Mouse (Mus musculus) C2C12 (cell line): ENCODE data around the gene Pknox1.

ENCODE experiments used
- CTCF ChIP-seq: IDR thresholded peaks from one replicate; pipeline ENCODE4 v1.5.1; 2011; ENCODE audit not compliant: control insufficient read depth, insufficient read depth, insufficient read length
- FOSL1 ChIP-seq: IDR thresholded peaks from one replicate; pipeline ENCODE4 v1.8.0; 2011; ENCODE audit warnings: mild to moderate bottlenecking, low read length; ENCODE audit not compliant: poor library complexity, insufficient read depth, severe bottlenecking
- MAX ChIP-seq: IDR thresholded peaks from one replicate; pipeline ENCODE4 v1.6.1; 2011; ENCODE audit warnings: mild to moderate bottlenecking, control low read depth
- USF1 ChIP-seq: IDR thresholded peaks from one replicate; pipeline ENCODE4 v1.6.1; 2011; ENCODE audit warnings: low read depth, mild to moderate bottlenecking, control low read depth, moderate library complexity

GRCm38 (mm10) chr17:31546444-31547196 lies 17.9 kb upstream of the Pknox1 start:
- TF ChIP-seq USF1: no peak
- no peak for TF ChIP-seq CTCF
- no peak for TF ChIP-seq MAX
- TF ChIP-seq FOSL1: no peak
